Mouse (Mus musculus): ENCODE measurements around the gene Gm9774. TPM values are rescaled to one million over a fixed set of nuclear protein-coding genes. Genes with fewer than 3 reads are reported as not detected.

Gm9774 gene
- polyA plus RNA-seq (2014; fragmentation: Nextera tagmentation; extraction: Ambion mirVana), result 5.8 and 7.5 TPM in 2 replicates

DNA sequence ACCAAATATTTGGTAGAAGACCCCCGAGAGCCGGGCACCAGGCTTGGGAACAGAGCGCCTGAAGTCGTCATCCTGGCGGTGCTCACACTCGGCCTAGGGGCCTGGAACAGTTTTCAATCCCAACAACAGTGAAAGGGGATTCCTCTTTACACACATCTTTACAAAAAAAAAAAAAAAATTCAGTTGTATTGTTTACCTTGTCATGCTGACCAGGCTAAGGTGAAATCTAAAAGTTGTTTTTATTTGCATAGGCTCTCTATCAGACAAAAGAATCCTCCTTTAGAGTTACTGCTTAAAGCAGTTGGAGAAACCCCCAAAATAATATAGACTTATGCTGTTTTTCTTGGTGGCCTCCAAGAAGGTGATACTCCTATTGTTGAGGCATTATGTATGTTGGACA is at the start of gene Gm9774:
TSS of gene Gm9774 (minus strand) at position 101 of the 400 bp plus-strand sequence.
- Histone ChIP-seq H3K27me3 (ENCODE audit: control insufficient read depth, insufficient read depth, low read length) (no peaks in the 10 kb centered on the region), H3K36me3 (ENCODE audit: control insufficient read depth, insufficient read depth, low read length) (no peaks in the 10 kb centered on the region), H3K9ac (replicated peaks; ENCODE audit: low read depth, low read length) (no peak within 1 kb of the TSS), H3K9me3 (ENCODE audit: control insufficient read depth, low read depth, low read length) (no peaks in the 10 kb centered on the region), H3K27ac (ENCODE audit: low read length) (no peak within 1 kb of the TSS), H3K4me3 (ENCODE audit: low read depth, low read length) (no peak within 1 kb of the TSS), H3K4me1 (ENCODE audit: control insufficient read depth, insufficient read depth, low read length) (no peaks in the 10 kb centered on the region), H3K4me2 (replicated peaks; ENCODE audit: low read depth, low read length) (no peak within 1 kb of the TSS)
- 92% methylated on average over 6 of the region's 6 CpGs for WGBS
- no peak for ATAC-seq (ENCODE audit: insufficient number of reproducible peaks, insufficient read depth, low FRiP score, low read depth)

DNA sequence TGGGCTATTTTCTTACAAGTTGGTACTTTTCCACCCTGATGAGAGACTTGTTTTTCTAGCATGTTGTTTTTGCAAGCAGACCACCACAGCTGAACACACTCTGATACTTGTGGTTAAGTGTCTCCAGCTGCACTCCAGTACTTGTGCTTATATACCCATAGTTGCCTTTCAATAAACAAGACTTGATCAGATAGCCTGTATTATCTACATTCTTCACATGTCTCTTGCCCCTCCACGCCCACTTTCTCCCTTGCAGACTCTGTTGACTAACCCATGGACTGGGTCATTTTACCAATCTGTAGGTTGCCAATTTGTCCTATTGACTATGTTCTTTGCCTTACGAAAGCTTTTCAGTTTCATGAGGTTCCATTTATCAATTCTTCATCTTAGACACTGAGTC is 40.9 kb upstream of the Gm9774 start:
- no peak overlapping the region for H3K9ac ChIP-seq (replicated peaks; ENCODE audit: low read depth, low read length)
- no peak overlapping the region for H3K27ac ChIP-seq (ENCODE audit: low read length)
- no peaks in the 10 kb centered on the region for H3K36me3 ChIP-seq (ENCODE audit: control insufficient read depth, insufficient read depth, low read length)
- ATAC-seq (ENCODE audit: insufficient number of reproducible peaks, insufficient read depth, low FRiP score, low read depth), result no peak
- H3K27me3 ChIP-seq (ENCODE audit: control insufficient read depth, insufficient read depth, low read length), result no peaks in the 10 kb centered on the region
- no peak overlapping the region for H3K4me2 ChIP-seq (replicated peaks; ENCODE audit: low read depth, low read length)
- no peaks in the 10 kb centered on the region for H3K9me3 ChIP-seq (ENCODE audit: control insufficient read depth, low read depth, low read length)
- no peak overlapping the region for H3K4me3 ChIP-seq (ENCODE audit: low read depth, low read length)
- no peaks in the 10 kb centered on the region for H3K4me1 ChIP-seq (ENCODE audit: control insufficient read depth, insufficient read depth, low read length)
- WGBS, result 80% methylated on average over 2 of the region's 2 CpGs

DNA sequence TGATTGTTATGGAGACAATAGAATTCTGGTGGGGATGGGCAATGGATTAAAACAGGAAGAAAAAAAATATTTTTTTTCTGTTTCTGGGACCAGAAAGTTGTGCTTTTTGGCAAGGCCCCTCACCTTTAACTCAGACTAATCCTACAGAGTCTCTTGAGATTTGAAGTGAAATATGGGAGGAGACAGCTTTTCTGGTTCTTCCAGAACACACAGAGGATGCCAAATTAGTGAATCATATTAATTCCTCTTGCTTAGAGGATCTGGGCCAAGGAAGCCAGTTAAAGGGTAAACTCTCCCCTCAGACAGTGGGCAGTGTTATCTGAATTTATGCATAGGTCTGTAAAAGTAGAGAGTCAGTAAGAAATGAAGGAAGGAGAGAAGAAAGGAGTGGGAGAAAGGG is 38.2 kb upstream of the Gm9774 start:
- ATAC-seq (ENCODE audit: insufficient number of reproducible peaks, insufficient read depth, low FRiP score, low read depth), result no peak
- Histone ChIP-seq H3K4me2 (replicated peaks; ENCODE audit: low read depth, low read length) (no peak overlapping the region), H3K9ac (replicated peaks; ENCODE audit: low read depth, low read length) (no peak overlapping the region), H3K9me3 (ENCODE audit: control insufficient read depth, low read depth, low read length) (no peaks in the 10 kb centered on the region), H3K27me3 (ENCODE audit: control insufficient read depth, insufficient read depth, low read length) (no peaks in the 10 kb centered on the region), H3K36me3 (ENCODE audit: control insufficient read depth, insufficient read depth, low read length) (no peaks in the 10 kb centered on the region), H3K27ac (ENCODE audit: low read length) (no peak overlapping the region), H3K4me1 (ENCODE audit: control insufficient read depth, insufficient read depth, low read length) (no peaks in the 10 kb centered on the region), H3K4me3 (ENCODE audit: low read depth, low read length) (no peak overlapping the region)

DNA sequence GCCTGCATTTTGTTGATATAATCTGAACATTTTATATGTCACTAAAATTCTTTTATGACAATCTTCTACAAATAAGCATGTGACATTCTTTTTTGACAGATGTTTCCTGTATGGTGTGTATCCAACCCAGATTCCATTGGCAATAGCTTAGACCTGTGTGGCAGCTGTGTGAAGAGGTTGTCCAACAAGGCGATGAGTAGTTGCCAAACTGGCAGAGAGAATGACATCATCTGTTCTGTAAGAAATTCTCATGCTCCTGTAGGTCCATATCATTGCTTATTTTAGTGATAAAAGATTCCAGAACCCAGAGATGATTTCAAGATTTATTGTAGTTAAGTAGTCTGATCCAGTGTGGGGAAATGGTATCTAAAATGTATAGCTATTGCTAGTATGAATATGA is 37.4 kb upstream of the Gm9774 start:
- Histone ChIP-seq H3K27ac (ENCODE audit: low read length) (no peak overlapping the region), H3K27me3 (ENCODE audit: control insufficient read depth, insufficient read depth, low read length) (no peaks in the 10 kb centered on the region), H3K4me3 (ENCODE audit: low read depth, low read length) (no peak overlapping the region), H3K4me1 (ENCODE audit: control insufficient read depth, insufficient read depth, low read length) (no peaks in the 10 kb centered on the region), H3K4me2 (replicated peaks; ENCODE audit: low read depth, low read length) (no peak overlapping the region), H3K9me3 (ENCODE audit: control insufficient read depth, low read depth, low read length) (no peaks in the 10 kb centered on the region), H3K36me3 (ENCODE audit: control insufficient read depth, insufficient read depth, low read length) (no peaks in the 10 kb centered on the region), H3K9ac (replicated peaks; ENCODE audit: low read depth, low read length) (no peak overlapping the region)
- WGBS, result 78% methylated on average over 1 of the region's 1 CpGs
- no peak for ATAC-seq (ENCODE audit: insufficient number of reproducible peaks, insufficient read depth, low FRiP score, low read depth)

DNA sequence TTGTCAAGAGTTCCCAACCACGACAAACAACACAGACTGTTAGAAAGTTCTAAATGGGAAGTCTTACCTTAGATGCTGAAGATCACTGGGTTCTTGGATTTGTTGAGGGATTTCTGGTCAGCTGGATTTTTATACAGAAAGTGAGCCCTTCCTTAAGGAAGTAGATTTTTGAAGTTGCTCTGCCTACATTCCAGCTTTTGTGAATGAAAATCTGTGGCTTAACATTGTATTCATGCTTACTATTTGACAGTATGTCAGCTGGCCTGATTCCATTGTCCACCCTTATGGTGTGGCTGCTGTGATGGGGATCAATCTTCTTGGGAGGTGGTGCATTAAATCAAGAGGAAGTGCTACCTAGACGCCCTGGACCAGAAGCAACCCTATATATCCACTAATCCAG is 29.4 kb upstream of the Gm9774 start, which contains the start of gene Sprr3:
TSS of gene Sprr3 (minus strand) at position 101 of the 400 bp plus-strand sequence.
- no peaks in the 10 kb centered on the region for H3K9me3 ChIP-seq (ENCODE audit: control insufficient read depth, low read depth, low read length)
- no peak for ATAC-seq (ENCODE audit: insufficient number of reproducible peaks, insufficient read depth, low FRiP score, low read depth)
- H3K36me3 ChIP-seq (ENCODE audit: control insufficient read depth, insufficient read depth, low read length), result no peaks in the 10 kb centered on the region
- H3K4me2 ChIP-seq (replicated peaks; ENCODE audit: low read depth, low read length), result no peak within 1 kb of the TSS
- no peaks in the 10 kb centered on the region for H3K4me1 ChIP-seq (ENCODE audit: control insufficient read depth, insufficient read depth, low read length)
- no peak within 1 kb of the TSS for H3K9ac ChIP-seq (replicated peaks; ENCODE audit: low read depth, low read length)
- H3K27me3 ChIP-seq (ENCODE audit: control insufficient read depth, insufficient read depth, low read length), result no peaks in the 10 kb centered on the region
- 56% methylated on average over 2 of the region's 2 CpGs for WGBS
- H3K4me3 ChIP-seq (ENCODE audit: low read depth, low read length), result no peak within 1 kb of the TSS
- no peak within 1 kb of the TSS for H3K27ac ChIP-seq (ENCODE audit: low read length)

DNA sequence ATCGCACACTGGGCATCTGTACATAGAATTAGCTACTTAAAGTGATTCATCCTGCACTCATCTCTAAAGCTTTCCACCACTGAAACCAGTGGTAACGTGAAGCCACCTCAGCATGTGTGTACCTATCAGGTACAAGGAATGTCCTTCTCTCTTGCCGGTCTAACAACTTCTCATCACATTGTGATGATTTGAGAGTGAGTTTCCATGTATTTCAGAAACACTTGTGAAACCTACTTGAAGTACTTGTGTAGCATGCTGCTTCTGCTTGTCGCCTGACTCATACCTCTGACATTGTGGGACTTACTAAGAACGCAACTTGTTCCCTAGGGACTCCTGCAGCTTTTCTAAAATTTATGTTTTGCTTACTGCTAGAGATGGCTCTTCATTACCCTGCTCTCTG is 25.9 kb upstream of the Gm9774 start:
- no peaks in the 10 kb centered on the region for H3K9me3 ChIP-seq (ENCODE audit: control insufficient read depth, low read depth, low read length)
- ATAC-seq (ENCODE audit: insufficient number of reproducible peaks, insufficient read depth, low FRiP score, low read depth), result no peak
- no peaks in the 10 kb centered on the region for H3K27me3 ChIP-seq (ENCODE audit: control insufficient read depth, insufficient read depth, low read length)
- H3K4me3 ChIP-seq (ENCODE audit: low read depth, low read length), result no peak overlapping the region
- H3K27ac ChIP-seq (ENCODE audit: low read length), result no peak overlapping the region
- no peaks in the 10 kb centered on the region for H3K36me3 ChIP-seq (ENCODE audit: control insufficient read depth, insufficient read depth, low read length)
- H3K4me2 ChIP-seq (replicated peaks; ENCODE audit: low read depth, low read length), result no peak overlapping the region
- WGBS, result 85% methylated on average over 5 of the region's 5 CpGs
- no peak overlapping the region for H3K9ac ChIP-seq (replicated peaks; ENCODE audit: low read depth, low read length)
- H3K4me1 ChIP-seq (ENCODE audit: control insufficient read depth, insufficient read depth, low read length), result no peaks in the 10 kb centered on the region

DNA sequence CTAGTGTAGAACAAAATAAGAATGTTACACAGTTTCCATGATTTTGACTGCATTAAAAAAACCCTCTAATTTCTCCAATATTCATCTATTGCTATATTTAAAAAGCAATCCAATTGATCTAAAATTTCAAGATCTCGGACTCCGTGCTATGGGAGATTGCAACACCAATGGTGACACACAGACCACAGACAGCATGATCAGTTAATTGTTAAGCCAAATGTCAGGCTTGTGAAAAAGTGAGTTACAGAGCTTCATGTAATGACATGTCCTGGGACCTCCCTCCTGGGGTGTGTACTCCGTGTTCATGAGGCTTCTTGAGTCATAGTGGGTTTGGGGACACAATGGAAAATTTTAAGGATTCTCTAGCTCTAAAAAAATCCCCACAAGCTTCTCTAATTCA is 11.0 kb upstream of the Gm9774 start:
- Histone ChIP-seq H3K4me3 (ENCODE audit: low read depth, low read length) (no peak overlapping the region), H3K4me2 (replicated peaks; ENCODE audit: low read depth, low read length) (no peak overlapping the region), H3K36me3 (ENCODE audit: control insufficient read depth, insufficient read depth, low read length) (no peaks in the 10 kb centered on the region), H3K4me1 (ENCODE audit: control insufficient read depth, insufficient read depth, low read length) (no peaks in the 10 kb centered on the region), H3K27me3 (ENCODE audit: control insufficient read depth, insufficient read depth, low read length) (no peaks in the 10 kb centered on the region), H3K9me3 (ENCODE audit: control insufficient read depth, low read depth, low read length) (no peaks in the 10 kb centered on the region), H3K27ac (ENCODE audit: low read length) (no peak overlapping the region), H3K9ac (replicated peaks; ENCODE audit: low read depth, low read length) (no peak overlapping the region)
- WGBS, result 78% methylated on average over 3 of the region's 3 CpGs
- no peak for ATAC-seq (ENCODE audit: insufficient number of reproducible peaks, insufficient read depth, low FRiP score, low read depth)

DNA sequence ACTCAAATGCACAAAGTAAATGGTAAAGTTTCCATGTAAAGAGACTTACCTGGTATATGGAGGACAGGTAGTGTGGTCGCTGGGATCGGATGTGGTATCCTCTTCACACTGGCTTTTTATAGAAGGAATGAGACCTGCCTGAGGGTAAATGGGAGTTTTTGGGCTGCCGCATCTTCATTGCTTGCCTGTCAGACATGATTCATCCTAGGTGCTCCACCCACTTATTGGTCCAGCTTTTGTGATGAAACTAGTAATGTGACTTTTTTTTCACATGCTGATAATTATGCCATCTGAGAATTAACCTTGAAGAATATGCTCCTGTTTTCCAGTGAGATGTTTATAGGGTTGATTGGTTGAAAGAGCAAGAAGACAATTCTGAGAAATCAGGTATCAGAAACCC is 9.5 kb upstream of the Gm9774 start, which contains the start of gene Sprr1b:
TSS of gene Sprr1b (minus strand) at position 101 of the 400 bp plus-strand sequence.
- H3K4me2 ChIP-seq (replicated peaks; ENCODE audit: low read depth, low read length), result no peak within 1 kb of the TSS
- no peaks in the 10 kb centered on the region for H3K4me1 ChIP-seq (ENCODE audit: control insufficient read depth, insufficient read depth, low read length)
- WGBS, result 81% methylated on average over 3 of the region's 3 CpGs
- no peak within 1 kb of the TSS for H3K4me3 ChIP-seq (ENCODE audit: low read depth, low read length)
- ATAC-seq (ENCODE audit: insufficient number of reproducible peaks, insufficient read depth, low FRiP score, low read depth), result no peak
- no peaks in the 10 kb centered on the region for H3K9me3 ChIP-seq (ENCODE audit: control insufficient read depth, low read depth, low read length)
- no peaks in the 10 kb centered on the region for H3K36me3 ChIP-seq (ENCODE audit: control insufficient read depth, insufficient read depth, low read length)
- no peak within 1 kb of the TSS for H3K9ac ChIP-seq (replicated peaks; ENCODE audit: low read depth, low read length)
- H3K27ac ChIP-seq (ENCODE audit: low read length), result no peak within 1 kb of the TSS
- no peaks in the 10 kb centered on the region for H3K27me3 ChIP-seq (ENCODE audit: control insufficient read depth, insufficient read depth, low read length)

DNA sequence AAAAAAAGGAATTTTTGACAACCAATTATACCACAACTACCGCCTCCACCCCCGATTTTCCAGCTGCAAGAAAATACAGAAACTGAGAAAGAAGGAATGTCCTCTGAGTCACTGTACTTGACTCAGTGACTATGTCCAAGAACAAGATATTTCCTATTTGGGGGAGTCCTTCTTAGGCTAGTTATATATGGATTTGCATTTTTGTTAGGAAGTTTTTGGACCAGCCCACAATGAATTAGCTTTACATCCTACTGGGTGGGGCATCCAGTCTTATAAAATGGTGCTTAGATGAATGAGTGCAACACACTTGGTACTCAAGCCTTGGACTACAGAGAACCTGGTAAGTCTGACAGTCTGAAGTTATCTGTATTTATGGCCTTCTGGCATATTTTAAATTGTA is 3.1 kb upstream of the Gm9774 start, which contains the start of gene Sprr2k:
TSS of gene Sprr2k (plus strand) at position 301 of the 400 bp plus-strand sequence.
- Histone ChIP-seq H3K4me2 (replicated peaks; ENCODE audit: low read depth, low read length) (no peak within 1 kb of the TSS), H3K9ac (replicated peaks; ENCODE audit: low read depth, low read length) (no peak within 1 kb of the TSS), H3K27ac (ENCODE audit: low read length) (no peak within 1 kb of the TSS), H3K27me3 (ENCODE audit: control insufficient read depth, insufficient read depth, low read length) (no peaks in the 10 kb centered on the region), H3K36me3 (ENCODE audit: control insufficient read depth, insufficient read depth, low read length) (no peaks in the 10 kb centered on the region), H3K9me3 (ENCODE audit: control insufficient read depth, low read depth, low read length) (no peaks in the 10 kb centered on the region), H3K4me3 (ENCODE audit: low read depth, low read length) (no peak within 1 kb of the TSS), H3K4me1 (ENCODE audit: control insufficient read depth, insufficient read depth, low read length) (no peaks in the 10 kb centered on the region)
- no peak for ATAC-seq (ENCODE audit: insufficient number of reproducible peaks, insufficient read depth, low FRiP score, low read depth)
- 87% methylated on average over 2 of the region's 2 CpGs for WGBS

All from stomach, embryonic 14.5 days (tissue).